Mouse (Mus musculus) kidney, adult 9 months (tissue): ENCODE measurements at regions not wholly inside any gene's neighbourhood (a gene's known extent, or its start where the extent isn't known, plus 50 kb on each side); places are given as distances from the start of the nearest gene placed in this dataset.

Experiments
- DNase-seq: peaks from one replicate; pipeline ENCODE4 v3.0.0; 2022

DNA sequence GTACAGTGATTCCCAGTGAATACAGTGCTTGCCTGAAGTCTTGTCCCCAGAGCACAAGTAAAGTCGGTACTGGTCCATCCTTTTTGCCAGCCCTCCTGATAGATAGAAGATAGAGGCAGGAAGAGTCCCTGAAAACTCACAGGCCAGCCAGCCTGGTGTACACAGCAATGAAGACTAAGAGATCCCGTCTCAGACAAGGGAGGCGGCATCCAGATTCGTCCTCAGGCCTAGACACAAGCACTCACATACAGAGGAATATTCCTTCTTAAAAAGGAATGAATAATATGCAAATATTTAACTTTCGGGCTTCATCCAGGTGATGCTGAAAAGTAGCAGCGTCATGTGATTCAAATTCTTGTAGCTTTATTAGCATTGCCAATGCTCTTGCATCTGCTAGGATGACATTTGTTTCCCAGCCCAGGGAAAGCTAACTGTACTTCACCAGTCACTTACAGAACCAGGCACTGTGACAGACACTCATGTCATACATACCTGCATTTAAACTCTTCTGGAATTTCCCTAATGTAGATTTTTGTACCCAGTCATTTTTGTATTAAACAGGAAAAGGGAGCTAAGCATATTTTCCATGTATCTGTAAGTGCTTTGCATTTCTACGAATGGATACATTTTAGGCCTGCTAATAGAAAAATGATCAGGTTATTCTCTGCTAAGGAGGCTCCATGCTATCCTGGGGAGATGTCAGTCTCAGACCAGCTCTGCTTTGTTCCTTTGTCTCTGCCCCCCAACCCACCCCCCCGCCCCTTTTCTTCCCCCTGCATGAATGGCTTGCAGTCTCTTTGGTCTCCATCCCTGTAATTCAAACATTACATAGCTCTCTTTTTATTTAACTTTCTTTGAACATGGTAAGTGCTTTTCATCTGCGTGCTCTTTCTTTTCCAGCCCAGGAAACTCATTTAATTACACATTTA is 162.5 kb upstream of the Gm9747 start:
- no peak for DNase-seq

DNA sequence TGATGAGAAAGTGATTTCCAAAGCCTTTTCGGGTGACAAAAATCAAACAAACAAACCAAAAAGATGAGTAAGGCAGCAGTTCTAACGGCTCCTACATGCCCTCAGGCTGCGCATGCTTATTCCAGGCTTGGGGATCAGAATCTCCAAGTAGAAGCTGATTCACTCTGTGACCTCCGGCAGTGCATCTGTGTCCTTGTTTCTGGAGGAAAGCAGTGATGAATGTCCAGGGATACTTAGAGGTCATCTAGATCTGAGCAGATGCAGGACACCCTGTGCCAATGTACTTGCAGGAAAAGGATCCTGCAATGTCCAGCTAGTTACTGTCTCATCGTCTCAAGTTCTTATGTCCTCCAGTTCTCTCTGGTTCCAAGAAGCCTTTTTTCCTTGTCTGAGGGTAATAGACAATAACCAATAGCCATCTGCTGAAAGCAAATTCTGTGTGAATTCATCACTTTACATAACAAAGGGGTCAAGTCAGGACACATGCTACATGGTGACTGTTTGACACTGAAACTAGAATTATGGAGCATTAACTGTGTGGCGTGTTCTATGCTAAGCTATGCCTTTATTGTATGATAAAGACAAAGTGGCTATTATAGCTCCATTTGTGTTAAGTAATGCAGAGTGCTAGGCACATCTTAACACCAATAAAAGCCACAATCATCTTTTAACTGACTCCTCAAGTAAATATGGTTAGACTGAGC is 143.6 kb upstream of the Gm9747 start:
- DNase-seq: no peak

GRCm38 (mm10) chr1:82095101-82095500 is 137.8 kb upstream of the Gm9747 start:
- peak; percentile 8 for DNase-seq

GRCm38 (mm10) chr1:82106756-82107155 is 126.2 kb upstream of the Gm9747 start:
- DNase-seq: no peak

GRCm38 (mm10) chr1:82110071-82110635 is 122.8 kb upstream of the Gm9747 start:
- DNase-seq: no peak

- DNase-seq: no peak
Observed at GRCm38 (mm10) chr1:82112401-82112800, 120.5 kb upstream of the Gm9747 start.

GRCm38 (mm10) chr1:82124503-82124902 is 108.4 kb upstream of the Gm9747 start:
- DNase-seq: peak; percentile 29

DNA sequence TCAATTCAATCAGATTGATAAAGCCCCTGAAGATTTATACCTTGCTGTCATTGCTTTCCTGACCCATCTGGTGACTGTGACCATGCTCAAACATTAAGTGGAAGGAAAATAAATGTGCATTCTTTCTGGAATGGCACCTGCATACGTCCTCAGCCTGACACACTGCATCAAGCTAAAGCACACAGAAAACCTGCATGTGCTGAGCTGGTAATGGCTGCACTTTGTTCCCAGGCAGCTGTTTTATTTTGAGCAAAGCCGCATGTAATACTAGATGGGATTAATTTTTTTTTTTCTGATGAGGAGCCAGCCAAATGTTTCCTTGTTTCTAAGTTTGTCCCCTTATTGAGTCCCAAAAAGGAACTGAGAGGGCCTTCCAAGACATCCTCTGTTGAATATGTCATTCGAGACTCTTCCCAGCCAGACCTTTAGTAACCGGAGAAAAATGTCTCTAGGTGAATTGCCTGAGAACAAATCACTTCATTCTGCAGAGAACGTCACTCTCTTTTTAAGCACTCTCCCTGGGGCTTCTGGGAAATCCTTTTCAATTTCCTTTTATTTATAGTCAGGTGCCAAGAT is 103.1 kb upstream of the Gm9747 start:
- no peak for DNase-seq

GRCm38 (mm10) chr1:82132536-82132935 is 100.4 kb upstream of the Gm9747 start:
- DNase-seq: no peak

DNA sequence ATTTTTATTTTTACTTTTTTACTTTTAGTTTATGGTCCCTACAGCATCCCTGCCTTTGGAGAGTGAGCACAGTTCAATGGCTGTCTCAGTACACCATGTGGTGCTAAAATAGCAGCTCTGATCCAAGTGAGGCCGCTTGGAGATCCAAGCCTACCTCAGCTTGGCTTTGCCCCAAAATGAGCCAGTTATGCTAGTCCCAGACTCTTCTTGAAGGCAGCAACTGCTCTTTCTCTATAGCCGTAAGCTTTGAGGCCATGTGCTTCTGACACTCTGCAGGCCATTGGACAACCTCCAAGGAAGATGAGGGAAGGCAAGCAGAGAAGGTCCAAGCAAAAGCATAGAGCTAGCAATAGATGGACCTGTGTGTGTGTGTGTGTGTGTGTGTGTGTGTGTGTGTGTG is 98.0 kb upstream of the Gm9747 start:
- no peak for DNase-seq

DNA sequence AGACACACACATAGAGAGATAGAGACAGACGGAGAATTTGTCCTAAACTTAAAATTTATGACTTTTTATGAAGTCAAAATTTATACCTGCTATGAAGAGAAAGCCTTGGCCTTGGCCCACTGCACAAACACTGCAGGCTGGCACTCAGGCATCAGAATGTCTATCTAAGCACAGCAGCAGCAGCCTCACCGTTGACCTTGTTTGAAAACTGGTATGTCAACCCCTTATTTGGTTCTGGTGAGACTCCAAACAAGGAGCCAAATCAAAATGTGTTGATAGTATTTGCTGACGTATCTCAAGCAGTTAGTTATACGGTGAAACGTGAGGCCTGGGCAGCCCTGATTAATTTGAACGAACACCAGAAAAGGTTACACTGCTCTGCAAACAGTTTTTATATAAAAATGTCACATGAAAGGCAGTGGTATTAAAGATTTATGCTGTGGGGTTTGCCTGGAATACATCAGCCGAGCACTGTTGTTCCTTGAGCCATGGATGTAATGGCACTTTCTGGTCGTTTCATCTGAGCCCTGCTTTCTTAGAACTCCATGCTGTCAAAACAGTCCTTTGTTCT is 97.1 kb upstream of the Gm9747 start:
- no peak for DNase-seq

DNA sequence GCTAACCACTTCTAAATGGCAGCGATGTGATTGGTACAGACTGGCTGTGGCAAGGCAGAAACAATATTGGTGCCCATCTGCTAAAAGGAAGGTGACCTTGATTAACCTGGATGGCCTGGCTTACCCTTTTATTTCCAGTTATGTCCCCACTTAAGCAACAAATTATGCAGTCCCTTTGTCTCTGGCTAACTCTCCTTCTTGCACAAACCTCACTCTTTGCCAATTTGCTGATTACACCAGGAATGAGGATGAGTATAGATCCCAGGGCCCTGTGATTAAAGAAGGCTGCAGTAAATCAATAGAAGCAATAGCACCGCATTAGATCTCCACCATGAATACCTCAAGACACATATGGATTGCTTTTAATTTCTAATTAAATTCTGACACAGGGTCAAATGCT is 87.7 kb upstream of the Gm9747 start:
- no peak for DNase-seq

DNA sequence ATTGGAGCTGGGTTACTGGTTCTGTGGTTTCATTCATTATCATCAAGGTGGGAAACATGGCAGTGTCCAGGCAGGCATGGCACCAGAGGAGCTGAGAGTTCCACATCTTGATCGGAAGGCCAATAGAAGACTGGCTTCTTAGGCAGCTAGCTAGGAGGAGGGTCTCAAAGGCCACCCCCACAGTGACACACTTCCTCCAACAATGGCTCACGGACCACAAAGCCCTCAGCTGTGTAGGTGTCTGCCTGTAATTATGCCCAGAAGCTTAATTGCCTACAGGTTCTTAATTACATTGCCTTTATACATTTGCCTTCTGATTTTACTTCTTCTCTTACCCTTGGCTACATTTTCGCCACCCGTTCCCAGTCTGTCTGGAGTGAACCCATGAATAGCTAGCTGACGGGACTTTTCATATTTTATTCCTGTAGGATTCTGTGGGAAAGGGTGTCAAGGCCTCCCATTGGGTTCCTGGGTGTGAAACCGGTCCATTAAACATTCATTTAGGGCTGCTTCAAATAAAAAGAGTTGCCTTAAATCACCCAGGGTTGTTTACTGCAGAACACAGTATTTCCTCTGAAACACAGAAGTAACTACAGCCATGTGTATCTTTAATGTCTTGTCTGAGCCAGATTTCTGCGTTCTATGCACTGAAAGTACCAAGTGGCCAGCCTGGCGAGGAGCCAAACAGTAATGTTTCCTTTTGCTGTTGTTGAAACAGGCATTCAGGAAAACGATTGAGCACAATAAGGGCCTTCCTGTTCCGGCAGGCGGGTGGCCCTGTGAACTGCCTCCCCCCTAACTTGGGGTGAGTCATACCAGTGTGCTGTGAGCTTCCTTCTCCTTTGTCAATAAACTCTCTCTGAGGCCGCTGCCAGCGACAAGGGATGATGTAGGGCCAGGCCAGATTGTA is 82.4 kb upstream of the Gm9747 start:
- DNase-seq: peak; percentile 43

DNA sequence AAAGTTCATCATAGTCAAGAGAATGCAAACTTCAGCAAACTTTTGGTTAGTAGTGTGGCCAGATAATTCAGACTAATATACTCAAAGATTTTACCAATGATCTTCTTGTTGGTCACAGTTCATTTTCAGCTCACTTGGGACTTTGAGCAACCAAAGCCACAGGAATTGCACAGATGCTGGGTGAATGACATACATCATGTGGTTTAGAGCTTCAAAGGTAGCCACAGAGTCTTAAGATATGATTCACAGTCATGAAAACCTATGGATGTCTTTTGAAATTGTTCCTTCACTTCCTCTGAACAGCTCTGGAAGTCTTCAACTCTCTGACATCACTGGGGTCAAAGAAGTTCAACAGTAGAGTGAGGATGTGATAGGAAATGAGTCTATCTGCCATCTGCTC is 77.0 kb upstream of the Gm9747 start:
- DNase-seq: no peak

DNA sequence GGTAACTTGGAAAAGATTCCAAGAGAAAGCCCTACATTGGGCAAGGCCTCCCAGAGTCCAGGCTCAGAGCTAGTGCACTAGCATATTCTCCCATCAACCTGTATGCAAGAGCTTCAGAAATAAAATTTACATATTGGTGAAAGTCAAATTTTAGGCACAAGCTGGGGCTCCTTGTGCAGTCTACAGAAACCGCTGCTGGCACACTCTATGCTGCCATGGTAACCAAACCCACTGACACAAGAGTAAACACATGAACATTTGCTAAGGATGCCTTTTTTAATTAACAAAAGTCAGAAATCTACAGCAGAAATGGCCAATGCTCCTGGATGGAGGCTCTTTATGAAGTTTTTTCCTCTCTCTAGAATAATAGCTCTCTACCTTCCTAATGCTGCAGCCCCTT is 75.9 kb upstream of the Gm9747 start:
- DNase-seq: no peak

DNA sequence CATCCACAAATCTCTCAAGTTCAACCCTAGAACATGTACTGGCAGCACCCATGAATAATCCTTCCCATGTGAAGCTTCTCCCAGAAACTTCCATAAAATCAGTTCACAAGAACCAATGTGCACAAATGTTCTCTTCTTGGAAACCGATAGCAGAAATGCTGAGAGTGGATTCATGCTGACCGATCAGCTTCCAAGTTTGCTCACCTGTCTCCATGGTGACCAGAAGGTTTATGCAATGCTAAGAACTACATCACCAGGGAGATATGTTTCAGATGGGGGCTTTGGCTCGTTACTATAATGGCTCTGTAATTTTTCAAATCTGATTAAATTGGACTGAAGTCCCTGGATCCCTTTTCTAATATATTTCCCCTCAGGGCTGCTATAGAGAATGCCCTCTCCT is 74.4 kb upstream of the Gm9747 start:
- no peak for DNase-seq

GRCm38 (mm10) chr1:82159201-82159600 is 73.7 kb upstream of the Gm9747 start:
- DNase-seq: no peak

- no peak for DNase-seq
Observed at GRCm38 (mm10) chr1:82162926-82163325, 70.0 kb upstream of the Gm9747 start.

GRCm38 (mm10) chr1:82168158-82168557 is 64.8 kb upstream of the Gm9747 start:
- DNase-seq: no peak

GRCm38 (mm10) chr1:82168949-82169348 is 64.0 kb upstream of the Gm9747 start:
- no peak for DNase-seq

- no peak for DNase-seq
Observed at GRCm38 (mm10) chr1:82180427-82180826, 52.5 kb upstream of the Gm9747 start.
